Mouse (Mus musculus): ENCODE measurements at regions not wholly inside any gene's neighbourhood (a gene's known extent, or its start where the extent isn't known, plus 50 kb on each side); places are given as distances from the start of the nearest gene placed in this dataset.

DNA sequence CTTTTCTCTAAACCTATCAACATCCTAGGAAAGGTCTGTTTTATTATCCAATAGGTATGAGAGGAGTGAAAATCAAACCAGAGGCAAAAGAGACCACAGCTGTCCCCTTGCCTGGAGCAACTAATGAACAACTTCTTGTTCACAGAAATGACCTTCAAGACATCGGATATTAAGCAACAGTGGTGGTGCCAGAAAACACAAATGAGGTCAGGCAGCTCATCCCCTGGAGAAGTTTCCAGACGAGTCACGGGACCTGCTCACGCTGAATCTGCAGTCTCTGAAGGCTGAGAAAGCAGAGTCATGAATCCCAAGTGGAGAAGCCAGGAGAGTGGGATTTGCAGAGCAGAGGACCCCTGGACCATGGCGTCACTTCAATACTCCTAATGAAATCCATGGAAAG, 183.6 kb downstream of the Efnb2 start:
- DNase-seq (ENCODE audit: low spot score) (no peak), ATAC-seq (replicated peaks; ENCODE audit: low FRiP score, low TSS enrichment, low read depth) (no peak)
- Histone ChIP-seq H3K4me2 (ENCODE audit: low read length) (no peak overlapping the region), H3K9ac (ENCODE audit: low read length) (no peak overlapping the region), H3K27ac (ENCODE audit: low read depth) (no peak overlapping the region), H3K36me3 (ENCODE audit: control insufficient read depth, insufficient read depth, low read length) (no peaks in the 10 kb centered on the region), H3K27me3 (replicated peaks; ENCODE audit: control insufficient read depth, insufficient read depth, low read length) (no peaks in the 10 kb centered on the region), H3K4me3 (ENCODE audit: low read depth, low read length) (no peak overlapping the region), H3K4me1 (replicated peaks; ENCODE audit: control insufficient read depth, insufficient read depth, low read length) (no peaks in the 10 kb centered on the region), H3K9me3 (ENCODE audit: control insufficient read depth, low read length) (no peaks in the 10 kb centered on the region)
- 82% methylated on average over 5 of the region's 5 CpGs for WGBS

GRCm38 (mm10) chr8:8468552-8468951, 192.5 kb downstream of the Efnb2 start:
- DNase-seq (ENCODE audit: low spot score) (no peak), ATAC-seq (replicated peaks; ENCODE audit: low FRiP score, low TSS enrichment, low read depth) (no peak)
- no peaks in the 10 kb centered on the region for H3K27me3 ChIP-seq (replicated peaks; ENCODE audit: control insufficient read depth, insufficient read depth, low read length)
- H3K27ac ChIP-seq (ENCODE audit: low read depth) = no peak overlapping the region
- WGBS = 63% methylated on average over 3 of the region's 3 CpGs
- no peak overlapping the region for H3K4me3 ChIP-seq (ENCODE audit: low read depth, low read length)
- no peak overlapping the region for H3K9ac ChIP-seq (ENCODE audit: low read length)
- no peaks in the 10 kb centered on the region for H3K4me1 ChIP-seq (replicated peaks; ENCODE audit: control insufficient read depth, insufficient read depth, low read length)
- H3K9me3 ChIP-seq (ENCODE audit: control insufficient read depth, low read length) = no peaks in the 10 kb centered on the region
- no peak overlapping the region for H3K4me2 ChIP-seq (ENCODE audit: low read length)
- no peaks in the 10 kb centered on the region for H3K36me3 ChIP-seq (ENCODE audit: control insufficient read depth, insufficient read depth, low read length)

DNA sequence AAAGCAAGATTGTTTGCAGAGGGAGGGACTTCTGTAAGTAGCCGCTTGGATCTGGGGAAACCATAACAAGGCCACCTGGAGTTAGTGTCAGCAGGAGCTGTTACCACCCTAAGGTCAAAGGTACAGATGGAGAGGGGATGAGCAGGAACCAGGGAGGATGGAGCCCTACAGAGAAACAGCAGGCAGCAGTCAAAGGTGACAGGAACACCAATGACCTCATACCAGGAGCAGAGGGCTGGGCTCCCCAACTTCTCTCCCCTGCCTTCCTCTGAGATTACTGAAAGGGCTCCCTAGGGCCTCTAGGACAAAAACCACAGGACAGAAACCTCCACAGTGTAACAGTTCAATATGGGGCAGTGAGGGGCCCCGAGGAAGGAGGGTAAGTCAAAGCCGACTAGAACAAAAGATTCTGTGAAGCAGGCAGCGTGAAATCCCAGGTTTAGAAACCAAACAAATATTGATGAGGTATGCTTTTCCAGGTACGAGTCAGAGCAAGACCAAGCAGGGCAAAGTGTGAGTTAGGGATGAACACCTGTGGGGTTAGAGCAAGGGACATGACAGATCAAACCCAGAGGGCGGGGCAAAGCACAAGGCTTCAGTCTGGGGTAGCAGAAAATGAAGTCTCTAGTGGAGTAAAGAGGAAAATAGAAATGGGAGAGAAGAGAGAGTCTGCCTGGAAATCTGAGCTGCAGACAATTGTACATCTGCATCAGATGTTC, 194.4 kb downstream of the Efnb2 start:
- Histone ChIP-seq H3K27me3 (replicated peaks; ENCODE audit: control insufficient read depth, insufficient read depth, low read length) (no peaks in the 10 kb centered on the region), H3K4me3 (ENCODE audit: low read depth, low read length) (no peak overlapping the region), H3K9ac (ENCODE audit: low read length) (no peak overlapping the region), H3K27ac (ENCODE audit: low read depth) (no peak overlapping the region), H3K4me1 (replicated peaks; ENCODE audit: control insufficient read depth, insufficient read depth, low read length) (0 out of 2 replicates have a peak, but pooled peaks cover 4% of the 10 kb centered on the region), H3K9me3 (ENCODE audit: control insufficient read depth, low read length) (no peaks in the 10 kb centered on the region), H3K36me3 (ENCODE audit: control insufficient read depth, insufficient read depth, low read length) (no peaks in the 10 kb centered on the region), H3K4me2 (ENCODE audit: low read length) (no peak overlapping the region)
- no peak for DNase-seq (ENCODE audit: low spot score)
- no peak for ATAC-seq (replicated peaks; ENCODE audit: low FRiP score, low TSS enrichment, low read depth)
- 29% methylated on average over 6 of the region's 6 CpGs for WGBS

- H3K4me2 ChIP-seq (ENCODE audit: low read length) = no peak overlapping the region
- H3K4me3 ChIP-seq (ENCODE audit: low read depth, low read length) = no peak overlapping the region
- WGBS = 26% methylated on average over 2 of the region's 2 CpGs
- no peak overlapping the region for H3K27ac ChIP-seq (ENCODE audit: low read depth)
- no peak overlapping the region for H3K9ac ChIP-seq (ENCODE audit: low read length)
- DNase-seq (ENCODE audit: low spot score) = no peak
- no peaks in the 10 kb centered on the region for H3K36me3 ChIP-seq (ENCODE audit: control insufficient read depth, insufficient read depth, low read length)
- ATAC-seq (replicated peaks; ENCODE audit: low FRiP score, low TSS enrichment, low read depth) = no peak
- no peaks in the 10 kb centered on the region for H3K27me3 ChIP-seq (replicated peaks; ENCODE audit: control insufficient read depth, insufficient read depth, low read length)
- 0 out of 2 replicates have a peak, but pooled peaks cover 4% of the 10 kb centered on the region for H3K4me1 ChIP-seq (replicated peaks; ENCODE audit: control insufficient read depth, insufficient read depth, low read length)
- H3K9me3 ChIP-seq (ENCODE audit: control insufficient read depth, low read length) = no peaks in the 10 kb centered on the region
These were observed 198.6 kb downstream of the Efnb2 start for GRCm38 (mm10) chr8:8462455-8462854.

DNA sequence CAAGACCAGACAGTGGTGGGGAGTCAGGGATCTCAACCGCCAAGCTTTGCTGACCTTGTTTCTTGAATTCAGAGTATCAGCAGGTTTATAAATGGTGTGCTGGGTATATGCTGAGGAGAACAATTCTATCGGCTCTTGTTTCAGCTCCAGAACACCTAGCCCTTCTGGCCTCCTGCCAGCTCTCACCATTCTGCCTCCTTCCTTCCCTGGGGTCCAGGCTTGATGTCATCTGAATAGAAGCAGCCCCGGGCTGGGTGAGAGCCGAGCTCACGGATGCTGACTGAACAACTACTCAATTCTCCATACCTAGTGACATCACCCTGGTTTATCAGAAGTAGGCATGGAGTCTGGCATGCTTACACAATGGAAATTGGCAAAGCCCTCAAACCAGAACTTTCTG, 203.5 kb downstream of the Efnb2 start:
- H3K36me3 ChIP-seq (ENCODE audit: control insufficient read depth, insufficient read depth, low read length) = no peaks in the 10 kb centered on the region
- no peak for DNase-seq (ENCODE audit: low spot score)
- no peak overlapping the region for H3K9ac ChIP-seq (ENCODE audit: low read length)
- H3K9me3 ChIP-seq (ENCODE audit: control insufficient read depth, low read length) = no peaks in the 10 kb centered on the region
- H3K27me3 ChIP-seq (replicated peaks; ENCODE audit: control insufficient read depth, insufficient read depth, low read length) = no peaks in the 10 kb centered on the region
- ATAC-seq (replicated peaks; ENCODE audit: low FRiP score, low TSS enrichment, low read depth) = no peak
- no peak overlapping the region for H3K4me3 ChIP-seq (ENCODE audit: low read depth, low read length)
- 61% methylated on average over 5 of the region's 5 CpGs for WGBS
- no peak overlapping the region for H3K27ac ChIP-seq (ENCODE audit: low read depth)
- H3K4me1 ChIP-seq (replicated peaks; ENCODE audit: control insufficient read depth, insufficient read depth, low read length) = 0 out of 2 replicates have a peak, but pooled peaks cover 2% of the 10 kb centered on the region
- no peak overlapping the region for H3K4me2 ChIP-seq (ENCODE audit: low read length)

DNA sequence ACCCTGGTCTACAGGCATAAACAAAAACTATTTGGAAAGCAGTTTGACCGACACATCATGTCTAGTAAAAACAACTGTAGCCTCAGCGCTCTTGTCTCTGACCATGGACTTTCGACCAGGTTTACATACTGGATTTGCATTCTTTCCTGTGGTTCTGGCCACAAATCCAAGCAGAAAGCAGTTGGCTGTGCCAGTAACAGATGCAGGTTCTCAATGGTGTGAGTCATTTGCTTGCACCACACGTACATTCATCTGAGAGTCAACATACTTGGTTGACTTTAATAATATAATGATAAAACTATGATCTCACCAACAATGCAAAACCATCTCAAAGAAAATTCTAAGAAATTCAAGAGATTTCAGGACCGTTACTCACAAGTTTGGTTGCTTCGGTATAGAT, 207.1 kb downstream of the Efnb2 start:
- Histone ChIP-seq H3K4me1 (replicated peaks; ENCODE audit: control insufficient read depth, insufficient read depth, low read length) (no peaks in the 10 kb centered on the region), H3K4me3 (ENCODE audit: low read depth, low read length) (no peak overlapping the region), H3K27me3 (replicated peaks; ENCODE audit: control insufficient read depth, insufficient read depth, low read length) (no peaks in the 10 kb centered on the region), H3K4me2 (ENCODE audit: low read length) (no peak overlapping the region), H3K36me3 (ENCODE audit: control insufficient read depth, insufficient read depth, low read length) (no peaks in the 10 kb centered on the region), H3K27ac (ENCODE audit: low read depth) (no peak overlapping the region), H3K9me3 (ENCODE audit: control insufficient read depth, low read length) (no peaks in the 10 kb centered on the region), H3K9ac (ENCODE audit: low read length) (no peak overlapping the region)
- ATAC-seq (replicated peaks; ENCODE audit: low FRiP score, low TSS enrichment, low read depth) = no peak
- 79% methylated on average over 6 of the region's 6 CpGs for whole genome bisulfite sequencing
- no peak for DNase-seq (ENCODE audit: low spot score)

DNA sequence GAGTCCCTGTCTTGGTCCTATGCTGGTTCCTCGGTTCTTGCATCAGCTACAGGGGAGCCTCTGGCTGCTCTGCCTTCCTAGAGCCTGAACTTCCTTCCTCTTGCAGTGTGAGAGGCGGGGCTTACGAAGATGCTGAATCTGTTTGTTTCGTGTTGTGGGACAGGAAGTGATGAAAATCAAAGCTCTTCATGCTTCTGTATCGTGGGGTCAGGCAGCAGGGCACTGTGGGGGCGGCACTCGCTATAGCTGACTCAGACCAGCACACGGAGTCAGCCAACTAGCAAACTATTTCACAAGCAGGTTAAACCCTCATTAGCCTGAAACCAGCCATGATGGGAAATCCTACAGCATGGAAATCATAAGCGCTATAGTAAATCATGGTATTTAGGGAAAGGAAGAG, 208.8 kb downstream of the Efnb2 start:
- Histone ChIP-seq H3K9ac (ENCODE audit: low read length) (no peak overlapping the region), H3K4me2 (ENCODE audit: low read length) (no peak overlapping the region), H3K27ac (ENCODE audit: low read depth) (no peak overlapping the region), H3K27me3 (replicated peaks; ENCODE audit: control insufficient read depth, insufficient read depth, low read length) (no peaks in the 10 kb centered on the region), H3K4me3 (ENCODE audit: low read depth, low read length) (no peak overlapping the region), H3K9me3 (ENCODE audit: control insufficient read depth, low read length) (no peaks in the 10 kb centered on the region), H3K4me1 (replicated peaks; ENCODE audit: control insufficient read depth, insufficient read depth, low read length) (no peaks in the 10 kb centered on the region), H3K36me3 (ENCODE audit: control insufficient read depth, insufficient read depth, low read length) (no peaks in the 10 kb centered on the region)
- 81% methylated on average over 9 of the region's 9 CpGs for WGBS
- ATAC-seq (replicated peaks; ENCODE audit: low FRiP score, low TSS enrichment, low read depth) (no peak), DNase-seq (ENCODE audit: low spot score) (no peak)

GRCm38 (mm10) chr8:8448911-8449310, 212.1 kb downstream of the Efnb2 start:
- ATAC-seq (replicated peaks; ENCODE audit: low FRiP score, low TSS enrichment, low read depth) (no peak), DNase-seq (ENCODE audit: low spot score) (no peak)
- Histone ChIP-seq H3K9me3 (ENCODE audit: control insufficient read depth, low read length) (no peaks in the 10 kb centered on the region), H3K36me3 (ENCODE audit: control insufficient read depth, insufficient read depth, low read length) (no peaks in the 10 kb centered on the region), H3K4me1 (replicated peaks; ENCODE audit: control insufficient read depth, insufficient read depth, low read length) (no peaks in the 10 kb centered on the region), H3K9ac (ENCODE audit: low read length) (no peak overlapping the region), H3K4me2 (ENCODE audit: low read length) (no peak overlapping the region), H3K27ac (ENCODE audit: low read depth) (no peak overlapping the region), H3K27me3 (replicated peaks; ENCODE audit: control insufficient read depth, insufficient read depth, low read length) (no peaks in the 10 kb centered on the region), H3K4me3 (ENCODE audit: low read depth, low read length) (no peak overlapping the region)
- WGBS = 83% methylated on average over 4 of the region's 4 CpGs

DNA sequence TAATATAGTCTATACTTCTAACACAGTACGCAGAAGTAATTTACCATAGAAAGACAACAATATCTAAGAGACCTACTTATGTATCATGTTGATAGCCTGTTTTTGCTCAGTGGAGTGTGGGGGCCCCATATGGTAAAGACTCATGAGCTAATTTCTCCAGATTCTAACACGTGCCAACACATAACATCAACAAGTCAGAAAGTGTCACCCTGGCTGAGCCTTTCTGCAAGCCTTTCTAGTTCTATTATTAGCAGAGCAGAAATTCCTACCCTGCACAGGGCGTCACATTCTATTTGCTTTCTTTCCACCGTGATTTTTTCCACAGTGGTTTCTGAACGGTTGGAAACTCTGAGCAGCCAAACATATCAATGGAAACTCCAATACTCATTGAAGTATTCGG, 219.5 kb downstream of the Efnb2 start:
- no peak for ATAC-seq (replicated peaks; ENCODE audit: low FRiP score, low TSS enrichment, low read depth)
- H3K9ac ChIP-seq (ENCODE audit: low read length) = no peak overlapping the region
- no peaks in the 10 kb centered on the region for H3K4me1 ChIP-seq (replicated peaks; ENCODE audit: control insufficient read depth, insufficient read depth, low read length)
- H3K27ac ChIP-seq (ENCODE audit: low read depth) = no peak overlapping the region
- H3K9me3 ChIP-seq (ENCODE audit: control insufficient read depth, low read length) = no peaks in the 10 kb centered on the region
- DNase-seq (ENCODE audit: low spot score) = no peak
- H3K36me3 ChIP-seq (ENCODE audit: control insufficient read depth, insufficient read depth, low read length) = no peaks in the 10 kb centered on the region
- H3K4me2 ChIP-seq (ENCODE audit: low read length) = no peak overlapping the region
- H3K27me3 ChIP-seq (replicated peaks; ENCODE audit: control insufficient read depth, insufficient read depth, low read length) = no peaks in the 10 kb centered on the region
- 77% methylated on average over 6 of the region's 6 CpGs for WGBS
- H3K4me3 ChIP-seq (ENCODE audit: low read depth, low read length) = no peak overlapping the region

All from intestine, embryonic 14.5 days (tissue).